Mouse (Mus musculus): ENCODE results near the gene Slc25a33. TPM values are rescaled to one million over a fixed set of nuclear protein-coding genes. Genes with fewer than 3 reads are reported as not detected.

The Slc25a33 gene
- polyA plus RNA-seq, 1 experiment, result 13.5 TPM

- DNase-seq (ENCODE audit: low spot score), result peak; percentile 68
Measured at GRCm38 (mm10) chr4:149725661-149726350, 48.3 kb downstream of the Slc25a33 start.

GRCm38 (mm10) chr4:149724916-149725470 lies 49.1 kb downstream of the Slc25a33 start:
- no peak for DNase-seq (ENCODE audit: low spot score)

GRCm38 (mm10) chr4:149723855-149724731 lies 50.0 kb downstream of the Slc25a33 start:
- DNase-seq (ENCODE audit: low spot score), result peak; percentile 37

GRCm38 (mm10) chr4:149723021-149723390 lies 51.1 kb downstream of the Slc25a33 start:
- no peak for DNase-seq (ENCODE audit: low spot score)

GRCm38 (mm10) chr4:149722104-149723020 lies 51.7 kb downstream of the Slc25a33 start:
- no peak for DNase-seq (ENCODE audit: low spot score)

GRCm38 (mm10) chr4:149721163-149721562 lies 52.9 kb downstream of the Slc25a33 start:
- DNase-seq (ENCODE audit: low spot score), result no peak

GRCm38 (mm10) chr4:149719686-149720085 lies 54.4 kb downstream of the Slc25a33 start:
- no peak for DNase-seq (ENCODE audit: low spot score)

- no peak for DNase-seq (ENCODE audit: low spot score)
Measured at GRCm38 (mm10) chr4:149714542-149714941, 59.5 kb downstream of the Slc25a33 start.

- no peak for DNase-seq (ENCODE audit: low spot score)
Measured at GRCm38 (mm10) chr4:149711955-149712354, 62.1 kb downstream of the Slc25a33 start.

GRCm38 (mm10) chr4:149711485-149711884 lies 62.6 kb downstream of the Slc25a33 start:
- no peak for DNase-seq (ENCODE audit: low spot score)

- no peak for DNase-seq (ENCODE audit: low spot score)
Measured at GRCm38 (mm10) chr4:149710510-149710909, 63.6 kb downstream of the Slc25a33 start.

GRCm38 (mm10) chr4:149705941-149706340 lies 68.1 kb downstream of the Slc25a33 start:
- DNase-seq (ENCODE audit: low spot score), result no peak

GRCm38 (mm10) chr4:149705298-149705697 lies 68.8 kb downstream of the Slc25a33 start:
- no peak for DNase-seq (ENCODE audit: low spot score)

- no peak for DNase-seq (ENCODE audit: low spot score)
Measured at GRCm38 (mm10) chr4:149702210-149702979, 71.7 kb downstream of the Slc25a33 start, which contains the start of gene Pik3cd. Pik3cd (minus strand) TSS chr4:149702571.

- DNase-seq (ENCODE audit: low spot score), result no peak
Measured at GRCm38 (mm10) chr4:149701426-149702209, 72.5 kb downstream of the Slc25a33 start.

GRCm38 (mm10) chr4:149699953-149700352 lies 74.1 kb downstream of the Slc25a33 start:
- DNase-seq (ENCODE audit: low spot score), result no peak

- peak; percentile 43 for DNase-seq (ENCODE audit: low spot score)
Measured at GRCm38 (mm10) chr4:149698197-149698821, 75.8 kb downstream of the Slc25a33 start.

- no peak for DNase-seq (ENCODE audit: low spot score)
Measured at GRCm38 (mm10) chr4:149697506-149698196, 76.4 kb downstream of the Slc25a33 start.
